Mouse (Mus musculus) thymus, postnatal 10 days (tissue): Measurements from ENCODE around the gene Rab3c.

Source experiments
- DNase-seq, 2 experiments: peaks; one replicate each; pipeline ENCODE4 v3.0.0; 2021; ENCODE audit warnings: low spot score in 2 of 2

The Rab3c gene

DNA sequence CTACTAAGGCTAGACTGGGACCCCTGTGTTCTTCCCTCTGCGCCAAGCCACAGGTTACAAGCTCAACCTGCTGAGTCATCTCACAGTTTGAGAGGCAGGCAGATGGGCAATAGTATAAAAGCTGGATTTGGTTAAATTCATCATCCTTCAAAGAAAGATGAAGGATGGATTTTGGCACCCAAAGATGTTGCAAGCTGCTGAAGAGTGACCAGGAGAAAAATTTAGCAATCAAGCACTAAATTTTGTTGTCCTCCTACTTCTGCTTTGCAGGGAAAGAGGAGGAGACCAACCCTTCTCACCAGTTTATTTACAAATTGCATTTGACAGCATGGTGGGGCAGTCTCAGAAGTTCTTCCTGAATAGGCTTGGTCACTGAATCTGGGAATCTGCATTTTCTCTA, 90.8 kb downstream of the Rab3c start:
- no peak for DNase-seq

DNA sequence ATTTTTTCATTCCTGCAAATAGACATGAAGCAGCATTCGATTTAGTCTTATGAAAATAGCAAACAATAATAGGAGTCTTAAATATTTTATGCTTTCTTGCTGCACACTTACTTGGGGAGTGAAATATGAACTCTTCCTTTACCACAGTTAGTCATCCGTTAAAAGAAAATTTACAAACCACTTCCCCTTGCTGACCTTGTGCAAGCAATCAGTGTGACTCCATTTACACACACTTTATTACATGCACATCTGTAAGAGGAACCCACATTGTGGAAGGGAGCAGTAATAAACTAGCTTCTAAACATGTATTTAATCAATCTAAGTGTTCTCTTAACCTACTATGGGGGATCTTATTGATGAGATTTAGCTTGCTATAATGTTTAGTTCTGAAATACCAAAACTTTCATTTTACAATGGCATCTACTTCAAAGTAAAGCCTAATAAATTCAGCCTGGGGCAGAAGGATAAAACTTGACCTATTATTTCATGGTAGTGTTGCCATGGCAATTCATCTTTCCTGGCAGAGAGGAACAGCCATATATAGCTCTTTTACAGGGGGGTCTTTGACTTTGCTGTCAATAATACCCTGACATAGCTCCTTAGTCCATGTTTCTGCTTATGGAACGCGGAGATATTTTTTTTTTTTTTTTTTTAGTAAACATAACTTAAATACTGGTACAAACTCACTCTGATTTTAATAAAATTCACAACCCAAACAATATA, 95.7 kb downstream of the Rab3c start:
- no peak for DNase-seq

DNA sequence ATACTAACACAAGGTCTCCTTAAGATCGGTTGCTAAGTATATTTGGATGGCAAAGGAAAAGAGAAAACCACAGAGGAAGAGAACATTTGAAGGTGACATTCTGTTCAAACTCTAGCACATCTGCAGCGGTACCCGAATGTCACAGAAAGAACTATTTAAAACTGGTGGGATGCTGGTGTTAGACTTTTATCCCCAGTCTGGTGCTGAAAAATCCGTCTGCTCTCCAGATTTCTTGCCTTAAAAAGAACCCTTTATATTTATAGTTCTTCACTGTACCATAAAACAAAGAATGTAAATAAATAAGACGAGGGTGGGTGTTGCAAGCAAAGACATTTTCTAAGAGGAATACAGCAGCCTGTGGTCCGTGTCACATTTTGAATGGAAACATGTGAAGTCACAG, 105.1 kb downstream of the Rab3c start:
- no peak for DNase-seq

DNA sequence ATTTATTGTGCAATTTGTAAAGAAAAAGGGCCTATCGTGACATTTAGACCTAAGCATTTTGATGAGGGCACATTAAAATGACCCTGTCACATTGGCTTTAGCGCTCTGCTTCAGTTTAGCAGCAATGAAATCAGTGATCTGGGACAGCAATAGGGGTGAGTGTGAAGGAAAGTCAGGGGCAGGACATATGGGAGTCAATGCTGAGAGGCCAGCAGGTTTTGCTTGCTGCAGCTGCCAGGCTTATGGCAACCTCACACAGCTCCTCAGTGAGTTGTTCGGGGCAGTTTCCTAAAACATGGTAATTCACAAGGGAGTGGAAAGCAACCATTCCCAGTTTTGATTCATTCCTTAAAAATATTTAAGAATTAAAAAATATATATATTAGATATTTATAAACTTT, 111.1 kb downstream of the Rab3c start:
- DNase-seq, result no peak

DNA sequence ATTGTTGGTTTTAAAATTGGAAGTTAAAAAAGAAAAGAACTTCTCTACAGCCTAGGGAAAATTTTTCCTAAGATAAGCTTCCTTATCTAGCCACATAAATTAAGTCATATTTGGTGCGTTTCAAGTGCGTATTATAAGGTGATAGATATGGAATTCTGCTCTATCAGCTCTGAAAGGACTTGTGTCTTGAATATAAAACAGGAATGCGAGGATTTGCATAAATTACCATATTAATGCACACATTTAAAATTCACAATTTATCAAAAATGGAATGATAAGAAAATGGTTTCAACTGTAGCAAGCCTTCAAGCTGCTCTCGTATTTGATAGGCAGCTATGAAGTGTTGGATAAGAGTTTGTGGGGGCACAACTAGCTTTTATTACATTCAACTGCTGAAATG, 111.6 kb downstream of the Rab3c start:
- DNase-seq, result no peak

DNA sequence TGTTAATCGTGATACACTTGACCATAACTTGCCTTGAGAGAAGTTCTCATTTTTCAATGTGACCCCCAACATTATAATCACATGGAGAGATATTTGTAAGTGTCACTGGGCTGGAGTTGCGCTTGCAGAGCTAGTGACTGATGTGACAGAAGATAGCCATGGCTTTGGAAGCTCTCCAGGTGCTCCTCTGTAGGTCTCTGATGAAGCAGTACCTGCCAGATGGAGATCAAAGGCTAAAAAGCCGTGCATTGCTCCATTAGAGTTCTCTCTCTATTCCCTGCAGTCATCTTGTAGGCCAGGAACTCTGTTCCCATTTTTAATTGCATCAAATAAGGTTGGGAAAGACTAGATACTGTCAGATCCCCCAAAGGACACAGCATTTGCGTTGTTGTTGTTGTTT, 112.2 kb downstream of the Rab3c start:
- no peak for DNase-seq

DNA sequence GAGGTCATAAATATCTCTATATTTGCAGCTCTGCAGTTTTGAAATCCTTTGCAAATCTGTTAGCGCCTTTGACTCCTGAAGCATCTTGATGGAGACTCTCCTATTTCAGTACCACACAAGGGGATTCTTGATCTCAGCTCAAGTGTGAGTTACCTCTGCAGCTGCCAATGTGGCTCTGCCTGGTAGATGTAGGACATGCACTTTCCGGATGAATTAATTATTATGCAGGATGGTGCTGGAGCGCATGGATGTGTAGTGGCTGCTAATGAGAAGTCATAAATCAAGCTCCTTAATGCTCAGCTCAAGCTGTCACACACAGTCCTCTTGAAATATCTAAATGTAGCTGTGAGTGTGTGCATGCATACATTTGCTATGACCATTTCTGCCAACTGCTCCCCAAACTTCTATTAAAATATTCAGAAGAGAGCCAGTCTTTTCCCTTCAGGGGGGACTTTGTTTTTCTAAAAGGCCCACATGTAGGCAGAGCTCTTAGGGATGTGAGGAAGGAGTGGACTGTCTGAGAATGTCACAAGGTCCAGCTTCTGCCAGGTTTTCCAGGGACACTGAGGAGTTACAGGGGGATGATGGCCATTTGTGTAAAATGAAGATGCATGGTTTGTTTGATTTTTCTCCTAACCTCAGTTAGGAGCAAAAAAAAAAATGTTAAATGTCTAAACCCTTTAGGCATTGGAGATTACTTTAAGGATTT, 114.0 kb downstream of the Rab3c start:
- DNase-seq, result no peak

DNA sequence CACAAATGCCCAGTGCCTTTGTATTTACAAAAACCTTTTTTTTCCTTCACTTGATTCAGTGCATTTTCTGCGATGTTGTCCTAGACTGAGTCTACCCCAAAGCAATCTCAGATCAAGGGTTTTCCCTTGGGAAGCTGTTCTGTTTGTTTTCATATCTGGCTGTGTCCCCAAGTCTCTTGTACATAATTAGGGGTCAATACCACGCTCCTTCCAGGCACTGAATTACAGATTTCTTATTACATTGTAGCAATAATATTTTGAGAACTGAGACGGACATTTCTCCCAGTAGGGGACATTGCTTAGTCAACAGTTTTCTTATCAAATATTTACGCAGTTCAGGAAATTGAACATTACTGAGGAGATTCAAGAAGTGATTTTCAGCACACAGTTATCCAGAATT, 120.8 kb downstream of the Rab3c start:
- no peak for DNase-seq

DNA sequence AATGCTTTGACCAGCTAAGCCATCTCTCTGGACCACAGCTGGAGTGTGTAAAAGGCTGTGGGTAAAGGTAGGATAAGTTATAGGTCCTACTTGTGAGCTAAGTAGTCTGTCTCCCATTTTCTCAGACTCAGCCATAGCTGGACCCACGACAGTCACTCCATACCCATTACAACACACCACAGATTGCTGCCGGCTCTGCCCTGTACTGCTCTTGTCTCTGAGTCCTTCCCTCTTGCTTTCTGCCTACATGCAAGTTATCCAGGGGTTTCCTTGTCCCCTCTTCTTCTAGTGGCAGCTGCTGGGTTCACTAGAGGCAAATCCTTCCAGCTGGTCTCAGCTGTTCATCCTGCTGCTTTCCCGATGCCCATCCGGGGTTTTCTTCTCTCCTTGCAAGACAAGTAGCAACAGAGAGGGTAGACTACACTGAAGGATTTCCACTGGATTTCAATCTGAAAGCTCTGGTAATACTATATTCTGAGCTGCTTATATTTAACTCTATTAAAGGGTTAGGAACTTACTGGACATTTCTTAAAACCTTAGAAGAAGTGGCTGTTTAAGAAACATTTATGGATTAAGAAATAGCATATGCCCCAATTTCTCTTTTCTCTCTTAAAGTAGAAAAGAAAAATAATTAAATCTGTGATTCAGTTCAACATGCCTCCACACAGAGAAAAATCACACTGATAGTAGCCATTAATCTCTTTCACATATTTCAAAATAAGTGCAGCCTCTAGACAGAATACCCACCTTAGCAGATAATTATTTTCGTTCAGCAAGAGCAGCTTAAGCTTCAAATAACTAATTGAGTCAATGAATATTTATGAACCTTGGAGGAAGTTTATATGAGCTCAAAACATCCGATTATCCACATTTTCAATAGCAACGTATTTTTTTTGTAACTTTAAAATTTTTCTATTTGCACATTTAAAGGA, 121.9 kb downstream of the Rab3c start:
- no peak for DNase-seq

DNA sequence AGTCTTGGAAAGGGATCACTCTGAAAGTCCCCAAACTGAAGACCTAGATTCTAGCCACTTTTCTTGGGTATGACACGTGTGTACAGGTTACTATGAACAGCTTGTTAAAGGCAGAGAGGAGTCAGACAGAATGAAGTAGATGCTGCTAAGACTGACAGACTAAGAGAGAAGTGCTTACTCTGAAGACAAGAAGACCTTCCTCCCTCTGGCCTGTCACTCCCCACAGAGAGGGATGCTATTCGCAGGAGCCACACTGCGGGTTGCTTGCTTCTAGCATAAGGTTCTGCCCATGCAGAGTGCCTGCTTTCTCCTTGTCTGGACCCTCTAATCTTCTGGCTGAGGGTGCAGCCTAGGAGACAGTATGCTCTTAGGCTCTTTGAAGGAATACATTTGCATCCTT, 135.3 kb downstream of the Rab3c start:
- no peak for DNase-seq

DNA sequence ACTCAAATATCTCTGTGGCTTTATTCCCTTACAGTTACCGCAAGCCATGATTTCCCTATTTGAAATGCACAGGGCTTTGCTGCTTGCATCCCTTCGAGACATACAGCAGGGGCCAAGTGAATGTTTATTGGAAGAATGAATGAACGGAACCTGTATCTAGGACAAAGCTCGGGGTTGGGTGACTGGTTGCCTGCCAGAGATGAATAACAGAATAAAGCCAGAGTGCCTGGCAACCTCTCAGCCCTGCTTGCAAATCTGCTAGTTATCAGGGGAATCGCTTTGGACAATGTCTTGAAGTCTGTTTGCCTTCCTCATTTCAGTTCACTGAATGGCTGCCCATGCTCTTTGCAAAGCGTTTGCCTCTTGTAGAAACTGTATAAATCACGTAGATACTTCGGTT, 135.8 kb downstream of the Rab3c start:
- no peak for DNase-seq

DNA sequence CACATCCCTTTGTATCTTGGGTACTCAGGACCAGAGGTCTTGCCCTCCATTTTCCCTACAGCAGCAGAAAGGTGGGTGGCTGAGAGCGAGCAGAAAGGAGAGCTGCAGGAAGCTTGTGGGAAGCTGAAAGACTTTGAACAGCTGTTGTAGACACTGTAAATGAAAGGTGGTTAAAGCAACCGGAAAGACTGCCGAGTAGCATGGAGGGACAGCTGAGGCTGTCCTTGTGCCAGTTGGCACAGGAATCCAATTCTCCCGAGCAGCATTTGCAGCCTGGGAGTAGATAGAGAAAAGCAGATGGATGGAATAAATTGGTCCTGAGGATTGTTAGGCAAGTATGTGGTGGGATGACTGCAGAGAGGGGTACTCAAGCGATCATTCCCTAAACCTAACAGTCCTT, 141.5 kb downstream of the Rab3c start:
- no peak for DNase-seq

DNA sequence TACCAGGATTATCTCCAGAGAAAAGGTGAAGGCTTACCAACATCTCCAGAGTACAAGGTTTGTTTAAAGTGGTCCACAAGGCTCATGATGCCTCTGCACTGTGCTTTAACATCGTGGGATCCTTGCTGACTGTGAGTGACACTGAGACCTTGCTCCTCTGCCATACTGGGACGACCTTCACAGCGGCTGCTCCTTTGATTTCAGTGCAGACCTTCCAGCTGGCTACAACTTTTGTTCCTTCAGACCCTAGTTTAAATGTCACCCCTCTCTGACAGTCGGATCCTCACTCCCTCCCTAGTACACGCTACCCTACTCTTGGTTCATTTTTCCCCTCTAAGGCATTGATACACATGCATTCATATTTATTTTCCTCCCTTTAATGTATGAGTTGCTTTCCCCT, 142.2 kb downstream of the Rab3c start:
- no peak for DNase-seq

DNA sequence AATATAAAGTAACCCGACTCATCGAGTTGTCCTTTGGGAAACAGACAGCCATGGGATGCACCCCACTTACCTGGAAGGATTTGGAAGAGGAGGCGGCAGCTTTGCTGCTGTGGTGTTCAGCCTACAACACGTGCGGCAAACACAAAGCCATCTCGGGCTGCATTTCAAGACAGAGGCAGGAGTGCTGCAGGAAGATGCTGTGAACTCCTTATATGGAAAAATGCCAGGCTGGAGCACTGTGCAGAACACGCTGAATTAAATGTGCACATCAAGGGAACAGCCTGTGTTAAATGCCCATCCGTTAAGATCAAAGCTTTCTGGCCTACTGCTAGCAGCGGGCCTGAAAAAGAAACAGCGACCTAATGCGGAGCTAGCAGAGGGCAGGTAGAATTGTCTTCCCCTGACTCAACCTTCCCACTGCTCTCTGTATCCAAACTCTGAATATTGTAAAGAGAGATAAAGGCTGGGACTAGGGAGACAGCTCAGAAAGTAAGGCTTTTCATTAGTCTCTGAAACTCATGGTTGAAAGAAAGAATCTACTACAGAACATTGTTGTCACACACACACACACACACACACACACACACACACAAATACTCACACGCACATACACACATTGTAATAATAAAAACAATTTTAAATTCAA, 153.1 kb downstream of the Rab3c start:
- DNase-seq, result no peak

DNA sequence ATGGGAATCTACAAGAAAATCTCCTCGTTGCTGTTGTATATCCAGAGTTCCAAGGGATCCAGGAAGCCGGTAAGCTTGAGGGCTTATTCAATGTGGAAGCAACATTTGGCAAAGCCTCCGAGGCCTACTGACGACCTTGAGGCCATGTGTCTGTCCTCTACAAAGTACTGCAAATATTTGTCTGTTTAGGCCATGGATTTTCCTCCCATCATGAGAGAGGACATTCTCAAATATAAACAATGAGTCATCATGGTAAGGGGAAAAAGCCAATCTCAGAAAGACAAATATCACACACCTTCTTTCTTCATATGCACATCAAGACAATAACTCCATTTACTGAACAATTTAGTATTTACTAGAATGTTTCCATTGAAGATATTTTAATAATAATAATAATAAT, 158.0 kb downstream of the Rab3c start:
- no peak for DNase-seq

DNA sequence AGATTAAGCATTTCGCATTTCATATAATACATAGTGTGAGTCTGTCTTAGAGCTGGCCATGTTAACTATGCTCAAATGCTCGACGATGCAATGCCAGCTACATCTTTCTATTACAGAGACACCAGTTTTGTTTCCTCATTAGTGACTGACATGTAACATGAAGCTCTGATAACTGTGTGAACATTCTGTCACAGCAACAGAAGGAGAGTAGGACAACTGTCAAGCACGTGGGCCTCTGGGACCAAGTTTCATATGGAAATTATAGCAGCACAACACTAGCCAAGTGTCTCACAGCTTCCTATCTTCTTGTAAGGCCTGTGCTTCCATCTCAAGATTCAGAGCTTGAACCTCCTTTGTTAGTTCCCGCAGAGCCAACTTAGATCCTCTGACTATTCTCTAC, 163.9 kb downstream of the Rab3c start:
- no peak for DNase-seq

DNA sequence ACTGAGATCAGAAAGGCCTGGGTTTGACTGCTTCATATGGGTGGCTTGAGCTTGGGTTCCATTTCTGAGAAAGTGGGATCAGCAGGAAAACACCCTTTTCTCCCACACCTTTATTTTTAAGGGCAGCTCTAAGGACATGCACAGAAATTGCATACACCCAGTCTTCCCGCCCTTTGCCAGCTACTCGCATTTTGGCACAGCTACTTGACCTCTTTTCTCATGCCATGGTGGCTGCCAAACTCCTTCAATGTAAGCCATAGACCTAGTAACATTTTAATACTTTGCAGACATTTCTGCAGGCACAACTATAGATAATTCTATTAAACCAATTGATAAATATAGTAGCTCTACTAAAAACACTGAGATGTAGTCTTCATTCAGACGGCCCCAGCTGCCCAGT, 164.5 kb downstream of the Rab3c start:
- no peak for DNase-seq

DNA sequence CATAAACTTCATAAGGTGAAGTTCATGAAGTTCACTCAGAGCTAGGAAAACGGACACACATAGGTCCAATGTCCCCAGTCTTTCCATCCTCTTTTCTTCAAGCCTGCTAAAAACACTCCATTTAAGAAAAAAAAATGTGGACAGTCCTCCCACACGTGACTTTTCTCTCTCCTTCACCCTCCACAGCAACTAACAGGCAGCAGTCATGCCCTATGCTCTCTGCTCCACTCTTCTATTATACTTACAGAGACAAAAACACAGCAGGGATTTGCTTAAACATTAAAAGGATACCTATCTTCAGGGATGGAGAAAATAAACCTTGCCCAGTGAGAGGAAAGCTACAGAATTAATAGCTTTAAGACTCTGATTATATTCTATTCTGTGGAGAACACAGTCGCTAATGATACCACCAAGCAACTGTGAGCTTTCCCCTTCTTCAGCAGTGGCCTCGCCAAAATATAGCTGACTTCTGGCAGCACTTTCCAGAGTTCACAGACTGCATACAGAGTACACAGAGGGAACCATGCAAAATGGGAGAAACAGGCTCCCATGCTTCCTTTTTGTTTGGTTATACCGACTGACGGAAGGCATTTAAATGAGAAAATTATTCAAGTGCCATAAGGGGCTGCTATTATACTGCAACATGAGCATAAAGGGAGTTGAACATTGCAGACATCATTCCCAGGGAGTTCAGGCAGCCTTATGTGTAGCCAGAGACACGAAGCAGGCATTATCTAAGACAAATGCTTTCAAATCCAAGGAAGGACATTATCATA, 165.7 kb downstream of the Rab3c start:
- no peak for DNase-seq

DNA sequence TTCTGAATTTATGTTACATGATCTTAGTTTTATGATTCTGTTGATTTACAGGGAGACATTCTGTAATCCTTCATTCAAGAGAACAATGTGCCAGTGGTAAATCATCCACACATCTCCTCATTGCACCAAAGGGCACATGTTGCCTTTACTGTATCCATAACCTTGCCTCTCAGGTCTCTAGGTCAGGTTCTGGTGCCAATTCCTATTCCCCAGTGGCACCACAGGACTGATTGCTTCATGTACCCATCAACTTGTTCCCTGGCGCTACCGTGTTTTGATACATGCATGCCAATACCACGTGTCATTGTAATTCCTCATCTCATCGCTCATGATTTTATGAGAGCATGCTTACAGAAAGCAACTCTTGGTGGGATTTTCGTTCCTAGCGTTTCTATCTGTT, 167.1 kb downstream of the Rab3c start:
- no peak for DNase-seq

DNA sequence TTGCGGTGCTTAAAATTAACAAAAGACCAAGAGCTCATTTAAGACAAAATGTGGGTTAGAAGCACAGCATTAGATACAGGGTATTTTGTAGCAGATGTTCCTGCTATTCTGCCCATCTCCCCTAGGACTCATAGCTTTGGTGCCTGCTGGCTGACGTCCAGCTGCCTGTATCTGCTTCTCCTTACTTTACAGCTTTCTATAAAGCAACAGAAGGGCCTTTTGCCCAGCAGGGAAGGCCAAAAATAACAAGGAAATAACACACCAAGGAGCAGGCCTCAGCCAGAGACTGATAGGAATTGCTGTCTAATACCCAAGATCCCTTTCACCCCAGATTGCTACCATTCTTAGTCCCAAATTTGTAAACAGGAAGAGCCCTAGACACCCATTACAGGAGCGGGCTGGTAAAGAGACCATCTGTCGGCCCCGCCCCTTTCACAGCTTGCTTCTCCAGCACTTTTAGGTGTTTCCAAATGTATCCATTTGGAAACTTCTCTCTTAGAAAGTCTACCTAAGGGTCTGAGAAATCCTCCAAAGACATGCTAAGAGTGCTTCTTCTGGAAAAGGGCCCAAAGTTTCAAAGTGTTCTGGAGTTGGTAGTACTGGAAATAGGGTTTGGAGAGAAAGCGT, 183.3 kb downstream of the Rab3c start:
- no peak for DNase-seq

DNA sequence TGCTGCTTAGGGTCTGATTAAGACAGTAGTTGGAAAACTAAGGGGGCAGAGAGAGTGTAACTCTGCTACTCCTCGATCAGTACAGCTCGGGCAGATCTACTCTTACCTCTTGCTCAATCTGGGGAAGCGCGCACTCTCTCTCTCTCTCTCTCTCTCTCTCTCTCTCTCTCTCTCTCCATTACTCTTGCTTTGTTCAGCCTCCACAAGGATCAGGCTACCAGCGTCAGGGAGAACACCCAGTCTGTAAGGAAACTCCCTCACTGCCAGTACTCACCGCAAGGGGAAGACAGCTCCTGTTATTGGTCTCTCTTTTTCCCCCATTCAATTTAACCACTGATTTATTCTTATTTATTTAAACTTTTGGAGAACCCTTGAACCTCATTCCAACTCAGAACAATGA, 185.8 kb downstream of the Rab3c start:
- no peak for DNase-seq
